Mouse (Mus musculus) spleen, postnatal 14 days (tissue): ENCODE data around the gene Fgfr2.

Experiments
- DNase-seq, 2 experiments: peaks; one replicate each; pipeline ENCODE4 v3.0.0; 2021 to 2022; ENCODE audit warnings: low spot score in 2 of 2

Gene Fgfr2

DNA sequence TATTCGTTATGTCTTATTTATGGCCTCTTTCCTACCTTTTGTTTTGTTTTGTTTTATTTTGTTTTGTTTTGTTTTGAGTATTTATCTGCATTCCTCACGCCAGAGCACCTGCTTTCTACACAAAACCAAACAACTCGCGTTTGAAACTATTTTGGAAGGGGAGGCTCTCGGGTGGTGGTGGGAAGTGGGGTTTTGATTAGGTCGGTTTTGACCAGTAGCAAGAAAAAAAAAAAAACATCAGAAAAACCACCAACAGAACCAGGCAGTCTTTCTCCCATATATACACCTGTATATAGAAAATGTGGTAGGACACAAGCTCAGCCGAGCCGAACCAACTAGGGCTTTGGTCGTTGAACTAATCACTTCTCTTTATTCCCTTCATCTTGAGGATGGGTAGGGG lies 1567.0 kb downstream of the Fgfr2 start:
- DNase-seq, result no peak

DNA sequence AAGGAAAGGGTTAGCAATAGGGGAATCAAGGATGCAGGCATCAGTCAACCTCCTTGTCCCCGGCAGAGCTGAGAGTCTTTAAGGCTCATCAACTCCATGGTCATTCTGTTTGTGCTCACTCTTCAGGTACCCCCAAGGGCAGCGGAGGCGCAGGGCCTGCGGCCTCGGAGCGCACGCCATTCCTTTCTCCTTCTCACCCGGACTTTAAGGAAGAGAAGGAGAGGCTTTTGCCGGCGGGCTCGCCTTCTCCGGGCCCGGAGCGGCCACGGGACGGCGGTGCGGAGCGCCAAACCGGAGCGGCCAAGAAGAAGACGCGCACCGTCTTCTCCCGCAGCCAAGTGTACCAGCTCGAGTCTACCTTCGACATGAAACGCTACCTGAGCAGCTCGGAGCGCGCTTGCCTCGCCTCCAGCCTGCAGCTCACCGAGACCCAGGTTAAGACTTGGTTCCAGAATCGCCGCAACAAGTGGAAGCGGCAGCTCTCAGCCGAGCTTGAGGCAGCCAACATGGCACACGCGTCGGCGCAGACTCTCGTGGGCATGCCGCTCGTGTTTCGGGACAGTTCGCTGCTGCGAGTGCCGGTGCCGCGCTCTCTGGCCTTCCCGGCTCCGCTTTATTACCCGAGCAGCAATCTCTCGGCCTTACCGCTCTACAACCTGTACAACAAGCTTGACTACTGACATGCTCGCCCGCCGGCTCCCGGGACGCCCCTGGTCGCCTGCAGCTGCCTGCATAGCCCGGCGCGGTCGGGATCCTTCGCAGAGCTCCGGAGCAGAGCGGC lies 1567.7 kb downstream of the Fgfr2 start:
- no peak for DNase-seq

DNA sequence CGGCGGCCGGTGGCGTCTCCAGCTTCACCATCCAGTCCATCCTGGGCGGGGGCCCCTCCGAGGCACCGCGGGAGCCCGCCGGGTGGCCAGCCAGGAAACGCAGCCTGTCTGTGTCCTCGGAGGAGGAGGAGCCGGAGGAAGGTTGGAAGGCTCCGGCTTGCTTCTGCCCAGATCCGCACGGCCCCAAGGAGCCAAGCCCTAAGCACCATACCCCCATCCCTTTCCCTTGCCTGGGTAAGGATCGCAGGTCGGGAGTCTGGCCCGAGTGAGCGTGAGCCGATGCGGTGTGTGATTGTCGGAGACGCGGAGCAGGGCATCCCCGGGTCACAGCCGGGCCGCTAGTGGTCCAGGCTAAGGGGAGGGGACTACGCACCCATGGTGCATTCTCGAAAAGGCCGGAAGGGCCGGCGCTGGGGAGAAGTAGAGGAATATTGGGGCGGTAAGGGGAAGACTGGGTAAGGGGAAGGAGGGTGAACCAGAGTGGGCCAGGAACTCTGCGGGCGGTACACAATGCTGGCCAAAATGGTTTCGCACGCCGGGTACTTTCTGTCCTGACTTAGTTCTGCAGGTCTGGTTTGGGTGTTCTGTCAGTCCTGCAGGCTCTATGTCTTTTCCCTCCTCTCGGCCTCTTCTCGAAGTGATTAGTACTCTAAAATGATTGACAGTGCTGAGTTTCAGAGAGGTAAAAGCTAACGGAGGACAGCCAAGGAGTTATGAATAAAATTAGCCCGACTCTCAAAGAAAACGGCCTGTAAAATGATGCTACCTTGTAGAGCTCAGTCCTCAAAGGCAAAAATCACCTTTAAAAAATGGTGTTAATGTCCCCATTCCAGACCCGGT lies 1568.6 kb downstream of the Fgfr2 start:
- no peak for DNase-seq

DNA sequence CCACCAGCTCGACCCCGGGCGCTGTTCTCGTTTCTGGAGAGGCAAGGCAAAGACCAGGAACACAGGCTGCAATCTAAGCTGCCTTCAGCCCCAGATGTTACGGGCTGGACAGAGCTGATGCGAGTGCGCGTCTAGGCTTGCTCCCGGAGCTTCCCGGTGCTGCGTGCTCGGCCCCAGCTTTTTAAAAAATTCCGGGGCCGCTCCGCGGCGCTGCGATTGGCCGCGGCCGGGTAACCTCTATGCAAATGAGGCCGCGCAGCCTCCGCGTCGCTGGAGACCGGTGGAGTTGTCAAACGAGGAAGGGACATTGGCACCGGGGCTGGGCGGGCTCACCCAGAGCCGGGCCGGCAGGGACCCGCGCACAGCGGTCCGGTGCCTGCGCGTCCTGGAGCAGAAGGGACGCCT lies 1569.4 kb downstream of the Fgfr2 start:
- no peak for DNase-seq

DNA sequence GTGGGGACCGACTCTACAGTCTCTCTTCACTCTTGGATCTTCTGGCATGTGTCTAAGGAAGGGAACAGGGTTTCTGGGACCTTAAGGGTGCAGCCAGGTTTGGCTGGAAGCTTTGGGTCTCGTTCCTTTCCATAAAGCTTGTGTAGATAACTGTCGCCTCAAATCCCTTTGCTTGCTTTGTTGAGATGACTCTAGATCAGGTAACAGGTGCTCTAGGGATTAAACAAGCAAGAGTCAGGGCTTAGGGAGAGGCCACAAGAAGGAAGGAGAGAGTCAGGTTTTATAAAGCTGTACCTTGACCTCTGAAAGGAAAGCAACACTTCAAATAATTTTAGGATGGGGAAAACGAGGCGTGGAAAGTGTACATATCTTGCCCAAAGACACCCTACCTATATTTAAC lies 1570.4 kb downstream of the Fgfr2 start:
- DNase-seq, result no peak

DNA sequence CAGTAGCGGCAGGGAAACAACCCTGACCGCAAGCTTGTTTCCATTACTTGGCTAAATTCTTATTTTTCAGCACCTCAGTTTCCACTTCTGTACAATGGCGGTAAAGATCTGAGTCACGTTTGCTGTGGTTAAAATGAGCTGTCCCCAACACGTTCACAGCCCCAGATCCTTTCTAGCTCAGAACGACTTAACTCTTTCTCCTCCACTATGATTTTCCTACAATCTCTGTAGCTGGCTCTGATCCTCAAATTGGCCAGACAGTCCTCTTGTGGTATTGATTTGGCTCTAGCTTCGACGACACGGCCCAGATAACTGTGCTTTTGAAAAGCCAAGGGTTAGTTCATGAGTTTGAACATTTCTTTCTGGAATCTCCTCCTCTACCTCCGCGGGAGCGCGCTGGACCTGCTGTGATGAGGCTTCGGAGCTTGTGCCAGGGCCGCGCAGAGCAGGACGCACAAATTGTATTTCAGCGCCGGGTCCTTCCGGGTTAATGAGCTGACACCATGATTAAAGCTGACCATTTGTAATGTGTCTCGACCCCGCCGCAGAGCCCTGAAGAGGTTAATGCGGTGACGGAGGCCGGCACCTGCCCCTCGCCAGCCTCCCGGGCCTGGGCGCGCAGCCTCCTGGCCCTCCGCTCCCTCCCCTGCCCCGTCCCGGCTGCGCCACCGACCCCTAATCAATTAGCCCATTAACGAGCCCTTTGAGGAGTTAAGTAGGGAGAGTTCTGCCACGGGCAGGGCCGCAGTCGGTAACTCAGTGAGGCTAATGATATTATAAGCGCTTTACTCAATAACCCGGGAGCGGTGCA lies 1571.0 kb downstream of the Fgfr2 start:
- no peak for DNase-seq

DNA sequence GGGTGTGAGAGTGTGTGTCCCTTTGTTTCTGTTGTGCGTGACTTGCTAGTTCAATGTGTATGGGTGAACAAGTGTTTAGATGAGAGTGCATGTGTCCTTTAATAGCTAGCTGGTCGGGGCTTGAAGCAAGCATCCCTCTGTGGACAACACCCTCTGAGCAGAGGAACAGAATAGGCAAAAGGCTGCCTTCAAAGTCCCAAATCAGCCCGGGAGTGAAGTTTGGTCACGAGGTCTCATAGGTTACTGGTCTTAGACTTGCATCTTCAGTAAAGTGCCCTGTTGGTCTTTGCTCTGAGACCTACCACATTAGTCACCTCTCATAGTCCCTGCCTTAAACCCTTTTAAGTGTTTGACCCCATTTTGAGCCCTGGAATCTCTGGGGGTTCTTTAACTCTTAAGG lies 1571.7 kb downstream of the Fgfr2 start:
- DNase-seq, result no peak

DNA sequence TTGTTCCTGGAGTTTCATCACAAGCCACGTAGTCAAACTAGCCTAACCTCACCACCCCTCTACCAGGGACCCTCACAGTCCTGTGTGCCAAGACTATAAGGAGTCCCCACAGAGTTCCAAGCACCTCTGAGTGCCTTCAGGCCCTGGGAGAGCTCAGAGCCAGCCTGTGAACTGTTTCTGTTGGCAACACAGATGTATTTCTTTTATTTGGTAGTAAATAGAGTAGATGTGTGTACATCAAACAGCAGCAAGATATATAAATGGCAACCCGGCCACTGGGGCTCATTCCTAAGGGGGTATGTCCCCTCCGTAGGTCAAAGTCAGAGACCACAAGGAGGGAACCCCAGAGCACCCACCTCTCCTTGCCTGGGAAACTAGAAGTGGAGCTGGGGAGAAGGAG lies 1574.7 kb downstream of the Fgfr2 start, which contains the start of gene Hmx2:
Gene Hmx2, plus strand, starts transcription at position 301 of the 400 bp plus-strand sequence.
- no peak for DNase-seq

DNA sequence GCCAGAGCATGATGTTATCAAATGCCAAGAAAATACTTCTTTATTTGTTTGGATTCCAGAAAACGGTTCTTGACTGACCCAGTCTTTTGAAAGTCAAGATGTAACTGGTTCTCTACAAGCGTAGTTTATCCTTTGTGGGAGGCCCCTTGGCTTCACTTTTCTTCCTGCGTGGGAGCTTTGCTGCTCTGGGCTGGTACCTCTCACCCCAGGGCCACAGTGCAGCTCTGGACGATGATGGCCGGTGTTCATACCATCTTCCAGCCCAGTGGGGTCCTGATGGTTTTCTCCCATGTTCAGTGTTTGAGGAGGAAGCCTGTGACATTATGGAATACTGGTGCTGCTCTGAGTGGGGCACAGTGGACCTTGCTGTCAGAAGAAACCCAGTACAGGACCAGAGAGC lies 1575.7 kb downstream of the Fgfr2 start:
- no peak for DNase-seq

DNA sequence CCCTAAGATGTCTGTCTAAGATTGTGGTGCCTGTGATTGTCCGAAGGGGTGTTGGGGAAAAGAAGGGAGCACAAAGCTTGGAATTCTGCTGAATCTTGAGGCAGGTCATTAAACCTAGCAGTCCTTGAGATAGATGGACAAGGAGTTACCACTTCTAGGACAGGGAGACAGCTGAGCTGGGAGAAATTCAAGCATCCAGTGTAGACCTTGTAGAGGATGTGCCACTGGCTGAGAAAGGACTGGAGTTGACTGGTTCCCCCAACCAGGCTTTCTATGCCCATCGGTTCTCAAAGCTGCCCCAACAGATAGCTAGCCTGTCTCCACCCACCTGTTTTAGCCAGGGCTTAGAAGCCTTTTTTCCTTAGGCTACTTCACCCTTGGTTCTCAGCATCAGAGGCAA lies 1576.7 kb downstream of the Fgfr2 start:
- no peak for DNase-seq

DNA sequence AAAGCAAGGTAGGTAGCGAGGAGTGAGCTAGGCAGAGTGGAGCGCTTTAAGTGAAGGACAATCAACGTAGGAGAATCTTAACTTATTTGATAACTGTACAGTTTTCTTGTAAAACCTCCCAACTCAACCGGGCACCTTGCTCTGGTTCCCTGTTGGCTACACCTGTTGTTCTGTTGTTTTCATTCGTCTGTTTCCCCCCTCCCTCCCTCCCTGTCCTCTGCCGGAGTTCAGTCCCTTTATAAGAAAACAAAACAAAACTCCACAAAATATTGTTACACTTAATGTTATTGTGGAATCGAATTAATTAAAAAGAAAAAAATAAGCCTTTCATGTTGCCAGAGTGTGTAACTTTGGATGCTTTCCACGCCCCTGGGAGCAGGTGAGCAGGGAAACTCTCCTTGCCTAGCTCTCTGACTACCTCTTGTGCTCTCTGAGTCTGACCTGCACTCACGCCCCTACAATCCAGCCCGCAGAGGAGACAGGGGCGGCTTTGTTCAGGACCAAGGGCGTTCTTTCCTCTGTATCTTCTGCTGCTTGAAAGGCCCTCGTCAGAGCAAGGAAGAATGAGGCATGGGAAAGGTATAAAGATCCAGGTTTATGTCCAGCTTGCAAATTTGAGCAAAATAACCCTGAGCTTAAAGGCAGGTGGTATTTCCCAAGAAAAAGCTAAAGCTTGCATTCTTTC lies 1577.3 kb downstream of the Fgfr2 start:
- no peak for DNase-seq

DNA sequence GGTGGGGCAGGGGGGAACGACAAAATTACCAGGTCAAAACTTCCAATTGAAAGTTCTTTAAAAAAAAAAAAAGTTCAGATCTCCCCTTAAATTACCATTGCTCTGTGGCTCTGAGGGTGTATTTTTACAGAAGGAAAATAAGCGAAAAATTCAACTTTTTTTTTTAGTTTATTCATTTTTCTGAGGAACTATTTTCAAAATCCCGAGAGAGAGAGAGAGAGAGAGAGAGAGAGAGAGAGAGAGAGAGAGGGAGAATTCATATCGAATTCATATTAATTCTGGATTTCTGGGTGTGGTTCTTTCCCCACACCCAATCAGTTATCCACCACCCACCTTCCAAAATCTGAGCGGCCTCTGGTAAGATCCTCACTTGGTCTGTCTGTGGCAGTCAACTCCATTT lies 1578.3 kb downstream of the Fgfr2 start:
- DNase-seq, result no peak

DNA sequence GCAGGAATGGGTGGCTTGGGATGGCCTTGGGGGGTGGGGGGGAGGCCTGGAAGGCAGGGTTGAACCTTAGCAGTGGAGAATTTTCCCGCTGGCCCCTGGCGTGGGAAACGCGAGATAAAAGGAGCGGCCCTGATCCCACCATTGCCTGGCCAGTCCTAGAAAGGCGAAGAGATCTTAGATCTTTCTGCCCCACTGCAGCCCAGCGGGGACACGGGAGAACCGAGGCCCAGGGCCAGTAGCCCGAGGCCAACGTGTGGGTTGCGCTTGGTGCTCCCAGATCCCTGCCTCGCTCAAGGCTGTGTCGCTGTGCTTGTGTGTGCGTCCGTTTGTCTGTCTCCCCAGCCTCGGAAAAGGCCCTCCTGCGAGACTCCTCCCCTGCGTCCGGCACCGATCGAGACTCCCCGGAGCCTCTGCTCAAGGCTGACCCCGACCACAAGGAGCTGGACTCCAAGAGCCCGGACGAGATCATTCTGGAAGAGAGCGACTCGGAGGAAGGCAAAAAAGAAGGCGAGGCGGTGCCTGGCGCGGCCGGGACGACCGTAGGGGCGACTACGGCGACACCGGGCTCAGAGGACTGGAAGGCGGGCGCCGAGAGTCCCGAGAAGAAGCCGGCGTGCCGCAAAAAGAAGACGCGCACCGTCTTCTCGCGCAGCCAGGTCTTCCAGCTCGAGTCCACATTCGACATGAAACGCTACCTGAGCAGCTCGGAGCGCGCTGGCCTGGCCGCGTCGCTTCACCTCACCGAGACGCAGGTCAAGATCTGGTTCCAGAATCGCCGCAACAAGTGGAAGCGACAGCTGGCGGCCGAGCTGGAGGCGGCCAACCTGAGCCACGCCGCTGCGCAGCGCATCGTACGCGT lies 1579.3 kb downstream of the Fgfr2 start:
- no peak for DNase-seq

DNA sequence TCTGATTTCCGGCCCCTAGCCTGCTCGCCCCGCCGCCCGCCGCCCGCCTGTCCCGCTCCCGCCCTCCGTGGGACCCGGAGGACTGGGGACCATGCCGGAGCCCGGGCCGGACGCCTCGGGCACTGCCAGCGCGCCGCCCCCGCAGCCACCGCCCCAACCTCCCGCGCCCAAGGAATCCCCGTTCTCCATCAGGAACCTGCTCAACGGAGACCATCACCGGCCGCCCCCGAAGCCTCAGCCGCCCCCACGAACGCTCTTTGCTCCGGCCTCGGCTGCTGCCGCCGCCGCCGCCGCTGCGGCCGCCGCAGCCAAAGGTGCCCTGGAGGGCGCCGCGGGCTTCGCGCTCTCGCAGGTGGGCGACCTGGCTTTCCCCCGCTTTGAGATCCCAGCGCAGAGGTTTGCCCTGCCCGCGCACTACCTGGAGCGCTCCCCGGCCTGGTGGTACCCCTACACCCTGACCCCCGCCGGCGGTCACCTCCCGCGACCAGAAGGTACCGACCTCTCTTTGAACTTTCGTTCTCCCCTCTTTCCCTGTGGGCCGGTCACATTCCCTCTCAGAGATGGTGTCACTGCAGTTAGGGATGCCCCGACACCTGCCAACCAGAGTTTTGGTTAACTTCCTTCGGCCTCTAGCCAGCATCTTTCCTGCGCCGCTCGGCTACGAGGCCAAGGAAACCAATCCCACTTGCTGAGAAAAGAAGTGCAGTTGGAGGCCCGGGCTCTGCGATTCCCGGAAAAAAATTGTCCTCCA lies 1580.1 kb downstream of the Fgfr2 start:
- no peak for DNase-seq

DNA sequence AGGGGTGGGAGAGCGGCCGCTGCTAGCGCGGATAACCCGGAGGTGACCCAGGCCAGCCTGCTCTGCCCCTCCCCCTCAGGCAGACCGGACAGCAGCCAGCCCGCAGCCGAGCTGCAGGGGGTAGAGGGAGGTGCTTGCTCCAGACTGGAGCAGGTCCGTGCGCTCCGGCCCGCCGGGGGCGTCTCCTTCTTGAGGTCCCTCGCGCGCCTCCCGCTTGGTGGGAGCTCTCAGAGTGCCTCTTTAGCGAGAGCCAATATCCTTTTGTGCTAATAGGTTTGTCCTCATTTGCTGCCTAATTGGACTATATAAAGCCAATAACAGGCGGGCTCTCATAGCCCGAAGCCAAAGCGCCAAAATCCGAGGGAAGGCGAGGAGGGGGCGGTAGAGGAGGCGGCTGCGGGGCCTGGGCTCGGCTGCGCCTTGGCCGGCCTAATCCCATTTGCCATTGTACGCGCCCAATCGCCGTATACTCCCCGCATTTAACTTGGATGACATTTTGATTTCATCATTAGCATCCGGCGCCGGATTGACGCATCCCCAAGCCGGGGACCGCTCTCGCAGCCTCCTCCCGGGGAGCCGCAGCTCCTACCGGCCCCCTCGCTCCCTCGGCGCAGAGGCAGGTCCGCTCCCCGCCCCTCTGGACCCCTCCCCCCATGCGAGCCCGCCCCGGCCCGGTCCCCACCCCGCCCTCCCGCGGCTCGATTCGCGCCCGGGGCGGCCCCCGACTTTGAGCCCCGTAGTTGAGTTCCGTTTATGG lies 1580.9 kb downstream of the Fgfr2 start, which contains the start of gene Hmx3:
Gene Hmx3, plus strand, starts transcription at position 753 of the 757 bp plus-strand sequence.
- DNase-seq, result no peak

DNA sequence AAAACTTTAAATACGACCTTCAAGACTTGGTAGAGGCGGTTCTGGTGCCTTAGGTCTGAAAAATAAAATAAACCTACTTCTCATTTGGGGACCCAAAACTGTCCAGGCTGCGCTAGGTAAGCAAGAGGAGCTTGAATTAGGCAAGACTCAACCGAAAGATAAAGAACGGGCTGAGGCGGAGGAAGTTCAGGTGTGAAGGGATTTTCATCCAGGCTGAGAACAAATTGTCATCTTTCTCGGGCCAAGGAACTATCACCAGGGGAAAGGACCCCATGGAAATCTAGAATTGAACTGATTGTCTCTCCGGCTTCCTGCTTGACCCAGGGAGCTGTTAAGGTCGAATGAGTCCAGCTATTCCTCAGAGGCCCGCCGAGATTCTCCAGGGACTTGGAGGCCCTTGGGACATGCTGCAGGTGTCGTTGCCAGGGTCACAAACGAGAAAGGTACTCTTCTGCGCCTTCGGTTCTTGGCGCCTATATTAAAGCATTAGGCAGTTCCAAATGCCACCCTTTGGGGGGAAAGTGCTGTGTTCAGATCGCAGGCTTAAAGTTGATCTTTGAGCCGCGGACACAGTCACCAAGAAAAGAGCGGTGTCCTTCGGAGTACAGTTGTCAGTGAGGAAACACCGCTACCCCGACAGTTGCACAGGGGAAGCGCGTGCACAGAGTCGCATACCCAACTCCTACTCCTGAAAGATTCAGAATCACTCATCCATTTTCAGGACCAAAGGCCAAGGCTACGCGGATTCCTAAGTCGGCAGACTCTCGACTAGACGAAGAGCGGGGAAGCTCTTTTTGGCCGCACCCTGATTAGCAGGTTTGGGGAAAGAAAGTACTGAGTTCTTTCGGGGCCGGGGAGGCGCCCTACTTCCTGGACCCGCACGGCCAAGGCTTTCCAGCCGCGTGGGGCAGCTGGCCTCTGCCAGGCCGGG lies 1581.7 kb downstream of the Fgfr2 start:
- DNase-seq, result no peak

DNA sequence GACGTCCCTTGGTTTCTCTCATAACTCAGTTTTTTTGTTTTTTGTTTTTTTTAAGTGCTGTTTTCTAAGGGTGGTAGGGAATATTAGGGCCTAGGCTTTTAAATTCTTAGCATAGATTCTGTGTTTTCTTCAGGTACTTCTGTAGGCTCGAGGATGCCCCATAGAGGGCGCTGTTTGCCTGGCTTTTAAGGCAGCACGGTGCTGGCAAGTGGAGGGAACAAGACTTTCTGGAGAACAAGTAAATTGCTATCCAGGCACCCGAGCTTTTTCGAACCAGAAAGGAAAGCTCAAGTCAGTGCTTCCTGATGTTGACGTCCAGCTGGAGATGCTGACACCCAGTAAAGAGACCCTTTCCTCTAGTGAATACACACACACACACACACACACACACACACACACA lies 1583.2 kb downstream of the Fgfr2 start:
- peak; percentile 44 to 66 for DNase-seq

DNA sequence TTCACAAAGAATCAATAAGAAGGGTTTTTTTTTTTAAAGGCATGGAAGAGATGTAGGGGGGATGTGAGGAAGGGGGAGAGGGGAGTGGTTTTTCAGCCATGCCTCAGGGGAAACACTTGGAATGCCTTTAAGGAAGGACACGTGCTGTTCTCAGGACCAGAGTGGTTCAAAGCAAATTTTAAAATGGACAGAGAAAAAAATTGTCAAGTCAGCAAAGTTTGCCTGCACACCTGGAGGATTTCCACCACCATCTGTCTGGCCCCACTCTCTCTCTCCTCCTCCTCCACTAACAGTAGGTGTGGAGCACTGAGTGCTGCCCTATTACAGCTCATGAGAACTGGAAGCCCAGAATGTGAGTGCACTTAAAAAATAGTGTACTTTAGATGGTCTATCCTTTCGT lies 1619.4 kb downstream of the Fgfr2 start:
- DNase-seq, result no peak
